Mouse (Mus musculus) liver (tissue): ENCODE measurements around the gene Tbcc.
A peak's percentile ranks its signal among the peaks of the same experiment; 100 is the strongest.

Source experiments
- DNase-seq: peaks from one replicate; pipeline ENCODE4 v3.0.0-alpha.2; 2020; ENCODE audit warnings: mixed read lengths

The Tbcc gene

GRCm38 (mm10) chr17:46870204-46870798, 20.2 kb upstream of the Tbcc start:
- DNase-seq = no peak

- DNase-seq = no peak
Observed at GRCm38 (mm10) chr17:46870913-46871312, 19.6 kb upstream of the Tbcc start.

GRCm38 (mm10) chr17:46872806-46873205, 17.7 kb upstream of the Tbcc start:
- DNase-seq = no peak

DNA sequence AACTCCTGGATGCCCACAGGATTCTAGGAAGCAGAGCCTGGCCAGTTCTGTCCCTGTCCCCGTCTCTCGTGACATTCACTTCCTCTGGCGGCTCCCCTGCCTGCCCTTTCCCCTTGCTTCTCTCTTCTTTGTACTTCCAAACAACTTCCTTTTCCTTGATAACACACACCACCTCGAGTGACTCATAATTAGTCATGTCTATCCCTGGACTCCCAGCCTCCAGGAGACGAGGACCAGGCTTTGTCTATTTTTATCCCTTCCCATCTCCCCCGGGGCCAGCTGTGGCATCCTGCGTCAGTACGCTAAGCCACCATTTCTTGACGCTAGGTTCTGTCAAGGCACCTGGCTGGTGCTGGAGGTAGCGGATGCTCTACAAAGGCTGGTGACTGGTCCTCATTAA, 16.4 kb upstream of the Tbcc start:
- peak; percentile 16 for DNase-seq

DNA sequence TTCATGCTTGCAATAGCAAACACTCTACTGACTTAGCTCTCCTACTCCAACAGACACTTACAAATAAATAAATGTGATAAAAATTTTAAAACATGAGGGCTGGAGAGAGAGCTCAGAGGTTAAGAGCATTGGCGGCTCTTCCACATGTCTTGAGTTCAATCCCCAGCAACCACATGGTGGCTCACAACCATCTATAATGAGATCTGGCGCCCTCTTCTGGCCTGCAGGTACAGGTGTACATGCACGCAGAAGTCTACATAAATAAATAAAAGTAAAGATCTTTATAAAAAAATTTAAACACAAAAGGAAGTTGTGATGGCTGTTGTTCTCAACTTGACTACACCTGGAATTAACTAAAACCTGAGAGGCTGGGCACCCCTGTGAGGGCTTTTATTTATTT, 14.9 kb upstream of the Tbcc start:
- no peak for DNase-seq

GRCm38 (mm10) chr17:46876371-46876950, 14.0 kb upstream of the Tbcc start:
- DNase-seq = peak; percentile 35

DNA sequence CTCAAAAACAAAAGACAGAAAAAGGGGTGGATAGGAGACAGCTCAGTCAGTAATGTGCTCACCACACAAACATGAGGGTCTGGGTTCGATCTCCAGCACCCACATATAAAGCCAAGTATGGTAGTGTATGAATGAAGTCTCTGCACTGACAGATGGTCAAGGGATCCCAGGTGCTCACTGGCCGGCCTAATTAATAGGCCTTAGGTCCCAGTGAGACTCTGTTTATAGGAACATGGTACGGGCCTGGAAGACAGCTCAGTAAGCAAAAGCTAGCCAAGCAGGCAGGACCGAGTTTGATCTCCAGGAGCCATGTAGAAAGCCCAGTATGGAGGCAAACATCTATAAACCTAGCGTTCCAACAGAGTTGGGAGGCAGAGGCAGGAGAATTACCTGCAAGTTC, 13.4 kb upstream of the Tbcc start:
- DNase-seq = no peak

DNA sequence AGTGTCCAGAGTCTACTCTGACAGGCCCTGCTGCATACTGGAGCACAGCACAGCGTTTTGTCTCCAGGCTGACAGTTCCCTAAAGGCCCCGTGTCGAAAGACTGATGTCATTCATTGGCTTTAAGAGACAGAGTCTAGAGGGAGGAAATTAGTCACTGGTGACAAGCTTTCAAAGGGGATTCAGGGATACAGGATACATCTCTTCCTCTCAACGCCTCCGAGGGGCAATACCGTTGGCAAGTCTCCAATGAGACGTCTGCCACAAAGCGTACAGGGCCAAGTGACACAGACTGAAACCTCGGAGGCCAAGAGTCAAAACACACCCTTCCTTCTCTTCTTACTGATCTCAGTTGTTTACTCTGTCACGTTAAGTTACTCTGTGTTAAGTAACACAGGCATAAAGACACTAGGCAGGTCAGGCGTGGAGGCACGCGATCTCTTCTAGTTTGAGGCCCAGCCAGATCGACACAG, 10.6 kb upstream of the Tbcc start:
- DNase-seq = no peak

GRCm38 (mm10) chr17:46880322-46880721, 10.2 kb upstream of the Tbcc start:
- DNase-seq = no peak

GRCm38 (mm10) chr17:46881728-46882127, 8.8 kb upstream of the Tbcc start:
- DNase-seq = no peak

GRCm38 (mm10) chr17:46883107-46883506, 7.4 kb upstream of the Tbcc start:
- DNase-seq = no peak

DNA sequence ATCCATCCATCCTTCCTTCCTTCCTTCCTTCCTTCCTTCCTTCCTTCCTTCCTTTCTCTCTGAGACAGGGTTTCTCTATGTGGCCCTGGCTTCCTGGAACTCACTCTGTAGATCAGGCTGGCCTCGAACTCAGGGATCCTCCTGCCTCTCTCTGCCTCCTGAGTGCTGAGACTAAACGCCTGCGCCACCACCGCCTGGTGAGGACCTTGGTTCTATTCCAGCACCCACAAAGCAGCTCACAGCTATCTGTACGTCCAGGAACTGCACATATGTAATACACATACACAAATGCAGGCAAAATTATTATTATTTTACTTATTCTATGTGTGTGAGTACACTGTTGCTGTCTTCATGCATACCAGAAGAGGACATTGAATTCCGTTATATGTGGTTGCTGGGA, 5.7 kb upstream of the Tbcc start:
- no peak for DNase-seq

GRCm38 (mm10) chr17:46885218-46885909, 5.1 kb upstream of the Tbcc start:
- DNase-seq = peak; percentile 38

GRCm38 (mm10) chr17:46885910-46886643, 4.4 kb upstream of the Tbcc start:
- peak; percentile 65 for DNase-seq

DNA sequence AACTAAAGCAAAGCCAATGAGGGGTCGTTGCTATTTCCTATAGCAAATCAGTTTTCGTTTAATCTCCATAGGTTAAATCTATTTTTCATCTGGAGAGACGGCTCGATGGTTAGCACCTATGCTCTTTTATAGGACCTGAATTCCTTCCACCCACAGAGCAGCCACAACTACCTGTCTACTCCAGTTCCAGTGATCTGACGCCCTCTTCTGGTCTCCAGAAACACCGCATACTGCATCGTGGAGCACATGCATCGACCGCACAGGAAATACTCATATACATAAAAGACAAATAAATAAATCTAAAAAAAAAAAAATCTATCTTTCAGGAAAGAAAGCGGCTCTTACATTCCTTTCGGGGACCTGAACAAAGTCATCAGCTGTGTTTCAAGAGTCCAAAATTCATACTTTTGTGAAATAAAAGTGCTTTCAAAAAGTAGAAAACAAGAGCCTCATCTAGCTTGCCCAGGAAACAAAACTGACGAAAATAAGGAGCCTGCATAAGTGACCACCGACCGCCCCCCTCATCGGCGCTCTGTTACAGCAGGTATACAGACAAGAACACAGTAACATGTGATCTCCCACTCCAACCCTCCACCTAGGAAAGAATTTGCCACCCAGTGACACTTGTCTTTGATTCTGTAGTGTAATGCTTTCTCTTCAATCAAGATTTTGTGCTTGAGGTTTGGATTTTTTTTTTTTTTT, 1.8 kb upstream of the Tbcc start:
- DNase-seq = peak; percentile 59

- DNase-seq = peak; percentile 71
Observed at GRCm38 (mm10) chr17:46889450-46890084, 917 bp upstream of the Tbcc start.

DNA sequence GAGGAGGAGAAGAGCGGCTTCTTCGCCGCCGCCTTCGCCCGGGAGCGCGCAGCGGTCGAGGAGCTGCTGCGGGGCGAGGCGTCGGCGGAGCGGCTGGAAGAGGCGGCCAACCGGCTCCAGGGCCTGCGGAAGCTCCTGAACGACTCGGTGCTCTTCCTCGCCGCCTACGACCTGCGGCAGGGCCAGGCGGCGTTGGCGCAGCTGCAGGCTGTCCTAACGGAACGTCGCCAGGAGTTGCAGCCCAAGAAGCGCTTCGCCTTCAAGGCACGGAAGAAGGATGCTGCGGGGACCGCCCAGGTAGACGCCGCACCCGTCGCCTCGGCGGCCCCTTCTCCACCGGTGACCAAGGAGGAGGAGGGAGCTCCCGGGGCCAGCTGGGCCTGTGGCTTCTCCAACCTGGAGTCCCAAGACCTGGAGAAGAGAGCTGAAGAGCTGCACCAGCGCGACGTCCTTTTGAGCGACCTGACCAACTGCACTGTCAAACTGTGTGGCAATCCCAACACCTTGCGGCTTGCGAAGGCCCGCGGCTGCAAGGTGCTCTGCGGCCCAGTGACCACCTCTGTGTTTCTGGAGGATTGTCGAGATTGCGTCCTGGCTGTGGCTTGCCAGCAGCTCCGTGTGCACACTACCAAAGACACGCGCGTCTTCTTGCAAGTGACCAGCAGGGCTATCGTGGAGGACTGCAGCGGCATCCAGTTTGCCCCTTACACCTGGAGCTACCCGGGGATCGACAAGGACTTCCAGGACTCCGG, 535 bp downstream of the Tbcc start:
- DNase-seq = peak; percentile 59

- DNase-seq = no peak
Observed at GRCm38 (mm10) chr17:46895426-46895825, 4.9 kb downstream of the Tbcc start.

GRCm38 (mm10) chr17:46897221-46897950, 6.9 kb downstream of the Tbcc start:
- no peak for DNase-seq

- DNase-seq = no peak
Observed at GRCm38 (mm10) chr17:46900941-46901340, 10.5 kb downstream of the Tbcc start.
